Mouse (Mus musculus) embryonic facial prominence, embryonic 15.5 days (tissue): ENCODE measurements around the gene Pepd. TPM values are rescaled to one million over a fixed set of nuclear protein-coding genes. Genes with fewer than 3 reads are reported as not detected.

Experiments
- ATAC-seq: fragments of 200-750 bp; cut with Nextera tagmentation; 2 replicates; pipeline ENCODE4 v1.8.0; 2017; ENCODE audit warnings: low read depth, moderate TSS enrichment; ENCODE audit not compliant: insufficient number of reproducible peaks, low FRiP score, low TSS enrichment
- H3K27ac ChIP-seq: fragments of 300-500 bp; sonication (generic); replicated peaks from 2 replicates; pipeline ENCODE4 v1.5.1; 2015; ENCODE audit warnings: mild to moderate bottlenecking, inconsistent platforms
- H3K27me3 ChIP-seq: fragments of 300-500 bp; sonication (generic); 2 replicates; pipeline ENCODE4 v1.6.1; 2015; ENCODE audit warnings: inconsistent platforms
- H3K36me3 ChIP-seq: fragments of 300-500 bp; sonication (generic); 2 replicates; pipeline ENCODE4 v1.6.1; 2015; ENCODE audit warnings: mild to moderate bottlenecking, inconsistent platforms
- H3K4me1 ChIP-seq: fragments of 300-500 bp; sonication (generic); 2 replicates; pipeline ENCODE4 v1.6.1; 2015; ENCODE audit warnings: inconsistent platforms
- H3K4me2 ChIP-seq: fragments of 300-500 bp; sonication (generic); replicated peaks from 2 replicates; pipeline ENCODE4 v1.6.1; 2015; ENCODE audit warnings: mild to moderate bottlenecking, inconsistent platforms
- H3K4me3 ChIP-seq: fragments of 300-500 bp; sonication (generic); replicated peaks from 2 replicates; pipeline ENCODE4 v1.5.1; 2015; ENCODE audit warnings: mild to moderate bottlenecking, inconsistent platforms
- H3K9ac ChIP-seq: fragments of 300-500 bp; sonication (generic); 2 replicates; pipeline ENCODE4 v1.6.1; 2015; ENCODE audit warnings: inconsistent platforms
- H3K9me3 ChIP-seq: fragments of 300-500 bp; sonication (generic); replicated peaks from 2 replicates; pipeline ENCODE4 v1.6.1; 2016; ENCODE audit warnings: inconsistent platforms
- WGBS: fragments of 180-500 bp; shearing (Covaris S2); methylation state at CpG from one replicate; pipeline ENCODE4 v1.1.7; 2015; 5-methylcytosine and 5-hydroxymethylcytosine counted together
- polyA plus RNA-seq: library from polyadenylated mRNA; unstranded; fragments of >200 nt; fragmentation: Nextera tagmentation; extraction: Ambion mirVana; gene quantifications from 2 replicates; pipeline ENCODE4 v1.2.1, GENCODE M21; 2015

Gene Pepd
- polyA plus RNA-seq, 1 experiment from 2014 or later, result 76.9 TPM

- H3K4me2 ChIP-seq, result no peak overlapping the region
- WGBS, result 73% methylated on average over 5 of the region's 5 CpGs
- no peak overlapping the region for H3K9ac ChIP-seq
- no peak for ATAC-seq
- no peak overlapping the region for H3K4me3 ChIP-seq
- peak overlapping the region; percentile 63 for H3K27ac ChIP-seq
- H3K27me3 ChIP-seq, result no peaks in the 10 kb centered on the region
- H3K36me3 ChIP-seq, result peaks cover 20% of the 10 kb centered on the region; the same call in 1 of the 2 replicates
- H3K9me3 ChIP-seq, result no peaks in the 10 kb centered on the region
- H3K4me1 ChIP-seq, result peaks cover 40% of the 10 kb centered on the region
Measured at GRCm38 (mm10) chr7:35029228-35029627, 117.0 kb downstream of the Pepd start.

GRCm38 (mm10) chr7:35029648-35030047, 117.5 kb downstream of the Pepd start:
- Histone ChIP-seq H3K4me2 (no peak overlapping the region), H3K27ac (0 out of 2 replicates have a peak overlapping the region, but pooled peaks have one; percentile 63), H3K4me1 (peaks cover 44% of the 10 kb centered on the region), H3K36me3 (peaks cover 24% of the 10 kb centered on the region; the same call in 1 of the 2 replicates), H3K9ac (no peak overlapping the region), H3K27me3 (no peaks in the 10 kb centered on the region), H3K4me3 (no peak overlapping the region), H3K9me3 (no peaks in the 10 kb centered on the region)
- 78% methylated on average over 3 of the region's 3 CpGs for WGBS
- ATAC-seq, result no peak

GRCm38 (mm10) chr7:35030567-35030966, 118.4 kb downstream of the Pepd start:
- WGBS, result 64% methylated on average over 6 of the region's 6 CpGs
- peaks cover 51% of the 10 kb centered on the region for H3K4me1 ChIP-seq
- no peak overlapping the region for H3K9ac ChIP-seq
- H3K9me3 ChIP-seq, result no peaks in the 10 kb centered on the region
- H3K27ac ChIP-seq, result no peak overlapping the region
- no peaks in the 10 kb centered on the region for H3K27me3 ChIP-seq
- no peak overlapping the region for H3K4me2 ChIP-seq
- no peak overlapping the region for H3K4me3 ChIP-seq
- H3K36me3 ChIP-seq, result peaks cover 25% of the 10 kb centered on the region; the same call in 1 of the 2 replicates
- ATAC-seq, result no peak

GRCm38 (mm10) chr7:35035141-35035553, 123.0 kb downstream of the Pepd start:
- 21% methylated on average over 6 of the region's 6 CpGs for WGBS

GRCm38 (mm10) chr7:35035565-35035964, 123.4 kb downstream of the Pepd start:
- Histone ChIP-seq H3K9ac (no peak overlapping the region), H3K4me2 (no peak overlapping the region), H3K27ac (peak overlapping the region; percentile 34; the same call in 1 of the 2 replicates), H3K4me1 (peaks cover 30% of the 10 kb centered on the region), H3K36me3 (peaks cover 34% of the 10 kb centered on the region; the same call in 1 of the 2 replicates), H3K4me3 (no peak overlapping the region), H3K9me3 (no peaks in the 10 kb centered on the region), H3K27me3 (no peaks in the 10 kb centered on the region)
- no peak for ATAC-seq
- WGBS, result 77% methylated on average over 4 of the region's 4 CpGs

More at GRCm38 (mm10) chr7:35035141-35035553, 123.0 kb downstream of the Pepd start:
- no peak overlapping the region for H3K4me3 ChIP-seq
- no peaks in the 10 kb centered on the region for H3K9me3 ChIP-seq
- H3K4me2 ChIP-seq, result no peak overlapping the region
- H3K36me3 ChIP-seq, result peaks cover 34% of the 10 kb centered on the region; the same call in 1 of the 2 replicates
- peak overlapping the region; percentile 34; the same call in 1 of the 2 replicates for H3K27ac ChIP-seq
- no peaks in the 10 kb centered on the region for H3K27me3 ChIP-seq
- ATAC-seq, result no peak
- no peak overlapping the region for H3K9ac ChIP-seq
- peaks cover 30% of the 10 kb centered on the region for H3K4me1 ChIP-seq

- H3K4me2 ChIP-seq, result no peak overlapping the region
- H3K4me3 ChIP-seq, result no peak overlapping the region
- H3K36me3 ChIP-seq, result peaks cover 35% of the 10 kb centered on the region; the same call in 1 of the 2 replicates
- no peak overlapping the region for H3K9ac ChIP-seq
- H3K27me3 ChIP-seq, result no peaks in the 10 kb centered on the region
- no peak for ATAC-seq
- H3K27ac ChIP-seq, result 0 out of 2 replicates have a peak overlapping the region, but pooled peaks have one; percentile 11
- H3K9me3 ChIP-seq, result no peaks in the 10 kb centered on the region
- whole genome bisulfite sequencing, result 57% methylated on average over 5 of the region's 5 CpGs
- peaks cover 36% of the 10 kb centered on the region for H3K4me1 ChIP-seq
Measured at GRCm38 (mm10) chr7:35036266-35036731, 124.1 kb downstream of the Pepd start.

GRCm38 (mm10) chr7:35037408-35037807, 125.2 kb downstream of the Pepd start:
- Histone ChIP-seq H3K4me1 (peaks cover 45% of the 10 kb centered on the region), H3K4me3 (no peak overlapping the region), H3K9ac (no peak overlapping the region), H3K9me3 (no peaks in the 10 kb centered on the region), H3K27ac (no peak overlapping the region), H3K4me2 (no peak overlapping the region), H3K27me3 (no peaks in the 10 kb centered on the region), H3K36me3 (peaks cover 31% of the 10 kb centered on the region; the same call in 1 of the 2 replicates)
- WGBS, result 81% methylated on average over 6 of the region's 6 CpGs
- ATAC-seq, result no peak

- peaks cover 38% of the 10 kb centered on the region for H3K36me3 ChIP-seq
- WGBS, result 86% methylated on average over 9 of the region's 9 CpGs
Measured at GRCm38 (mm10) chr7:35040176-35040972, 128.2 kb downstream of the Pepd start.

GRCm38 (mm10) chr7:35041286-35042208, 129.4 kb downstream of the Pepd start:
- H3K27me3 ChIP-seq, result no peaks in the 10 kb centered on the region
- H3K9me3 ChIP-seq, result no peaks in the 10 kb centered on the region
- WGBS, result 51% methylated on average over 2 of the region's 2 CpGs
- H3K36me3 ChIP-seq, result peaks cover 50% of the 10 kb centered on the region
- no peak for ATAC-seq
- H3K9ac ChIP-seq, result no peak overlapping the region
- peak overlapping the region; percentile 58 for H3K27ac ChIP-seq
- H3K4me3 ChIP-seq, result no peak overlapping the region
- H3K4me1 ChIP-seq, result peaks cover 34% of the 10 kb centered on the region
- H3K4me2 ChIP-seq, result no peak overlapping the region

More at GRCm38 (mm10) chr7:35040176-35040972, 128.2 kb downstream of the Pepd start:
- Histone ChIP-seq H3K4me1 (peaks cover 45% of the 10 kb centered on the region), H3K27ac (no peak overlapping the region), H3K9ac (no peak overlapping the region), H3K27me3 (no peaks in the 10 kb centered on the region), H3K4me3 (no peak overlapping the region), H3K4me2 (no peak overlapping the region), H3K9me3 (no peaks in the 10 kb centered on the region)
- no peak for ATAC-seq

- no peak overlapping the region for H3K9ac ChIP-seq
- peak overlapping the region; percentile 58 for H3K27ac ChIP-seq
- H3K4me2 ChIP-seq, result no peak overlapping the region
- H3K4me3 ChIP-seq, result no peak overlapping the region
- peaks cover 29% of the 10 kb centered on the region for H3K4me1 ChIP-seq
- H3K36me3 ChIP-seq, result peaks cover 52% of the 10 kb centered on the region
- ATAC-seq, result no peak
- H3K27me3 ChIP-seq, result no peaks in the 10 kb centered on the region
- no peaks in the 10 kb centered on the region for H3K9me3 ChIP-seq
Measured at GRCm38 (mm10) chr7:35042209-35042554, 130.0 kb downstream of the Pepd start.

GRCm38 (mm10) chr7:35042759-35043217, 130.6 kb downstream of the Pepd start:
- H3K9me3 ChIP-seq, result no peaks in the 10 kb centered on the region
- no peak overlapping the region for H3K4me2 ChIP-seq
- peak overlapping the region; percentile 66 for H3K27ac ChIP-seq
- no peak overlapping the region for H3K4me3 ChIP-seq
- peaks cover 50% of the 10 kb centered on the region for H3K36me3 ChIP-seq
- peak; percentile 79 for ATAC-seq
- peaks cover 29% of the 10 kb centered on the region for H3K4me1 ChIP-seq
- no peaks in the 10 kb centered on the region for H3K27me3 ChIP-seq
- no peak overlapping the region for H3K9ac ChIP-seq
- 32% methylated on average over 5 of the region's 5 CpGs for WGBS
